Mouse (Mus musculus): ENCODE results near the gene Dbi. TPM values are rescaled to one million over a fixed set of nuclear protein-coding genes. Genes with fewer than 3 reads are reported as not detected.

The Dbi gene
- polyA plus RNA-seq, 1 experiment from 2014 or later: 421 TPM

DNA sequence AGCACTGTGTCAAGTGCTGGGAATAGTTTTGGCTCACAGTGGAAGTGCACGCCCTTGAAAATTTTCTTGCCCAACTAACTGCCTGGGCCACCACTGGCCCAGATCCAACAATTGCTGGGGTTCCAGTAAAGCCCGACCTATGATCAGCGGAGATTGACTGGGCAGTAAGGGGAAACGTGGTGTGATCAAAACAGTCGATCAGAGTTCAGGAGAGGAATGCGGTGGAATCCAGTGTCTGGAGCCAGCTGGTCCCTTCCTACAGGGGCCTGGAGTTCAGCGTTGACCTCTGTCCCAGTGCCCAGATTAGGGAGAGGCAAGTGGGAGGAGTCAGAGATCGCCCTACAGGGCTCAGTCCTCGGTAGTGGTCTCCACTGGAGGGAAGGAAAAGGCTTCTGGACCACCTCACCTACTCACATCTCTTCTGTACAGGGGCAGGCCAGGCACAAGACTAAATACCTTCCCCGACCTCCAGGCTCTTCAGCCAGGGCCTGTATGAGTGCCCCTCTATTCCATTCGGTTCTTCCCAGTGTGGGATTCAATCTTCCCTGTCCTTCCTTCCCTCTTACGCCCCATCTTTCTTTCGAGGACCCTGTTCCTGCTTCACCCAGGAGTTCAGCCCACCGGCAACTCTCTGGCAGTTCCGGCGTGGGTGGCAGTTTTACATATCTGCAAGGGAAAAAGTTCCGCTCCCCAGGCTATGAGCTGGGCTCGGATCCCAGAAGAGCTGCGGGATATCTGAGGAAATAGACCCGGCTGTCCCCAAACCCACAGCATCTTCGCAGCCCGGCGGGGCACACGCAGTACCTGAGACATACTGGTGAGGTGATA, 523 bp downstream of the Dbi start:
- under 1% methylated on average over 24 of the region's 24 CpGs for WGBS

GRCm38 (mm10) chr1:120119389-120119788, 1.5 kb downstream of the Dbi start:
- Histone ChIP-seq H3K27me3 (ENCODE audit: insufficient read depth, low read length) (no peaks in the 10 kb centered on the region), H3K36me3 (ENCODE audit: insufficient read depth) (peaks cover 38% of the 10 kb centered on the region), H3K4me1 (ENCODE audit: insufficient read depth) (peaks cover 5% of the 10 kb centered on the region; the same call in 1 of the 2 replicates), H3K4me3 (ENCODE audit: low read depth, low read length) (peak overlapping the region; percentile 59; the same call in 1 of the 2 replicates), H3K4me2 (peak overlapping the region; percentile 62), H3K9me3 (ENCODE audit: low read depth, low read length) (no peaks in the 10 kb centered on the region), H3K9ac (peak overlapping the region; percentile 58; the same call in 1 of the 2 replicates), H3K27ac (ENCODE audit: low read depth) (no peak overlapping the region)
- 77% methylated on average over 4 of the region's 4 CpGs for WGBS
- ATAC-seq (ENCODE audit: insufficient read depth) (no peak), DNase-seq (no peak)
- TF ChIP-seq CTCF (IDR thresholded peaks at IDR 0.05; ENCODE audit: low read depth): no peak

More for the DNA sequence above, 523 bp downstream of the Dbi start:
- peak; percentile 72 for ATAC-seq (ENCODE audit: insufficient read depth)
- peak; percentile 65 for DNase-seq
- Histone ChIP-seq H3K9me3 (ENCODE audit: low read depth, low read length) (no peaks in the 10 kb centered on the region), H3K4me1 (ENCODE audit: insufficient read depth) (peaks cover 5% of the 10 kb centered on the region; the same call in 1 of the 2 replicates), H3K4me3 (ENCODE audit: low read depth, low read length) (peak overlapping the region; percentile 59), H3K27me3 (ENCODE audit: insufficient read depth, low read length) (no peaks in the 10 kb centered on the region), H3K9ac (peak overlapping the region; percentile 58), H3K36me3 (ENCODE audit: insufficient read depth) (peaks cover 29% of the 10 kb centered on the region), H3K27ac (ENCODE audit: low read depth) (peak overlapping the region; percentile 75), H3K4me2 (peak overlapping the region; percentile 62)
- no peak for TF ChIP-seq CTCF (IDR thresholded peaks at IDR 0.05; ENCODE audit: low read depth)

DNA sequence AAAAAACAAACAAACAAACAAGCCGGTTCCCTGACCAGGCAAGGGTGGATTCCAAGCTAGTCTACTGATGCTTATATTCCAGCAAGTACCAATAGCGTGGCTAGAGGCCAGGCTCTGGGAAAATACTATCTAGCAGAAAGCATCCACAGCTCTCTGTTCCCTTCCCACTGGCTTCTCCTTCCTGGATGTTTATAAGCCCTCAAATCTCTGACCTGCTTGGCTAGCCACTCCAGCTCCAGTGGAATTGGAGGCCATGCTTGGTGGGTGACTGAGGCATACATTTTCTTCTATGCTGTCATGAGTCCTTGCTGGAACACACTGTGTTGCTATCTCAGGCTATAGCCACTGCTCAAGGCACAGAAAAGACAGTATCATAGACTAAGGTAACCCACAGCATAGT, 2.0 kb downstream of the Dbi start:
- H3K4me2 ChIP-seq: 0 out of 2 replicates have a peak overlapping the region, but pooled peaks have one; percentile 62
- H3K9me3 ChIP-seq (ENCODE audit: low read depth, low read length): no peaks in the 10 kb centered on the region
- peaks cover 5% of the 10 kb centered on the region; the same call in 1 of the 2 replicates for H3K4me1 ChIP-seq (ENCODE audit: insufficient read depth)
- DNase-seq: no peak
- H3K27ac ChIP-seq (ENCODE audit: low read depth): no peak overlapping the region
- H3K36me3 ChIP-seq (ENCODE audit: insufficient read depth): peaks cover 43% of the 10 kb centered on the region
- H3K9ac ChIP-seq: no peak overlapping the region; the same call in 1 of the 2 replicates
- 84% methylated on average over 2 of the region's 2 CpGs for WGBS
- ATAC-seq (ENCODE audit: insufficient read depth): no peak
- no peak for TF ChIP-seq CTCF (IDR thresholded peaks at IDR 0.05; ENCODE audit: low read depth)
- H3K27me3 ChIP-seq (ENCODE audit: insufficient read depth, low read length): no peaks in the 10 kb centered on the region
- no peak overlapping the region for H3K4me3 ChIP-seq (ENCODE audit: low read depth, low read length)

- Histone ChIP-seq H3K27me3 (ENCODE audit: insufficient read depth, low read length) (no peaks in the 10 kb centered on the region), H3K36me3 (ENCODE audit: insufficient read depth) (peaks cover 62% of the 10 kb centered on the region), H3K4me3 (ENCODE audit: low read depth, low read length) (no peak overlapping the region), H3K4me1 (ENCODE audit: insufficient read depth) (peaks cover 5% of the 10 kb centered on the region; the same call in 1 of the 2 replicates), H3K4me2 (no peak overlapping the region), H3K9me3 (ENCODE audit: low read depth, low read length) (no peaks in the 10 kb centered on the region), H3K27ac (ENCODE audit: low read depth) (no peak overlapping the region), H3K9ac (no peak overlapping the region)
- no peak for TF ChIP-seq CTCF (IDR thresholded peaks at IDR 0.05; ENCODE audit: low read depth)
- WGBS: 85% methylated on average over 11 of the region's 11 CpGs
- ATAC-seq (ENCODE audit: insufficient read depth) (no peak), DNase-seq (no peak)
Observed at GRCm38 (mm10) chr1:120116106-120116505, 4.8 kb downstream of the Dbi start.

DNA sequence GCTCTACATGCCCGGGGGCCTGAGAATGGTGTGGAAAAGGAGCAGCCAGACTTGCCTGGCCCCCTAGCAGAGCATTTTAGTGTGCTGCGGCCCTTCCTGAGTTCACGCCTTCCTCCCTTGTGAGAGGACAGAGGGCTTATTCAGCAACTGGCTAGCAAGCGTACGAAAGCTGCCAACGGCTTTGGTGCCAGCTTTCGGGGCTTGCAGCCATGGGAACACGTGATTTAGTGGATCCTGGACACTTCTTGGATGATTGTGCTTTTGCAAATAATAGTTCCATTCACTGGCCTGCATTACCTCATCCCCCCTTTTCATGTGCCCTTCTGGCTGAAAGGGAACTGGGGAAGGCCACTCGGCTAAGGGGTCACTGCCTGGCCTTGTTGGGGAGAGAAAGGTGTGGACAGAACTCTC, 5.2 kb downstream of the Dbi start:
- Histone ChIP-seq H3K9ac (no peak overlapping the region), H3K4me3 (ENCODE audit: low read depth, low read length) (no peak overlapping the region), H3K27me3 (ENCODE audit: insufficient read depth, low read length) (no peaks in the 10 kb centered on the region), H3K4me2 (no peak overlapping the region), H3K4me1 (ENCODE audit: insufficient read depth) (peaks cover 5% of the 10 kb centered on the region; the same call in 1 of the 2 replicates), H3K27ac (ENCODE audit: low read depth) (no peak overlapping the region), H3K9me3 (ENCODE audit: low read depth, low read length) (no peaks in the 10 kb centered on the region), H3K36me3 (ENCODE audit: insufficient read depth) (peaks cover 62% of the 10 kb centered on the region)
- no peak for DNase-seq
- TF ChIP-seq CTCF (IDR thresholded peaks at IDR 0.05; ENCODE audit: low read depth): no peak
- ATAC-seq (ENCODE audit: insufficient read depth): no peak
- 81% methylated on average over 9 of the region's 9 CpGs for WGBS

DNA sequence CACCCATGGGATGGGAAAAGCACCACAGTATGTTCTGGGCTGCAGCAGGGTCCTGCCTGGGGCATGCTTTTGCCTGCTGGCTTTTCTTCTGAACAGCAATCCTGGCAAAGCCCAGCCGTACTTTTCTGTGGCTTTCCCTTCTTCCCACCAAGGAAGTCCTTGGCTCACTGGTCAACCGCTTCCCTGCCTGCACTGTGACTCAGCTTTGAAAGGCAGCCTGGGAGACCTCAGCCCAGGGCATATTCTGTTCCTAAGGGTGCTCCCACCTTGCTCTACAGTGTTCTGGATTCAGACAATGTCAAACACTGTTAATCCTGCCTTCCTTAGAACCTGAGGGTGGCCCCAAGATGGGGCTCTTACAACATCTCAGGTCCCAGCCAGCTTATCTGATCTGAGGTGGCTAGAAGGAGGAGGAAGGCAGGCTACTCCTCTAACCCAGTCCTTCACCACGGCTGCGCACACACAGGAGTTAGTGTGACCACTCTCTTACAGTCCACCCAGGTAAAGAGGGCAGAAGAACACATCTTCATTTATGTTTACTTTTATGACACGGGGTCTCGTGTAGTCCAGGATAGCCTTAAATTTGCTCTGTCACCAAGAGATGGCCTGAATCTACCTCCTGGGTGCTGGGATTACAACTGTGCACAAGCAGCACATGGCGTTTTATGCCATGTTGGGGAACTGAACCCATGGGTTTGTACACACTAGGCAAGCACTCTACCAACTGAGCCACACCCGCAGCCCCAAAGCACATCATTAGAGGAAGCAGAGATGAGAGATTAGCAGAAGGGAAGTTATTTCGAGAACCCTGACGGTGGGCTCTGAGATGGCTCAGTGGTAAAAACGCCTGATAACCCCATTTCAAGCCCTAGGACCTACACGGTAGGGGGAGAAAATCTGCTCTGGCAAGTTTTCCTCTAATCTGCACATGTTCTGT, 8.4 kb downstream of the Dbi start:
- Histone ChIP-seq H3K36me3 (ENCODE audit: insufficient read depth) (peaks cover 47% of the 10 kb centered on the region), H3K9ac (no peak overlapping the region), H3K4me1 (ENCODE audit: insufficient read depth) (no peaks in the 10 kb centered on the region), H3K4me3 (ENCODE audit: low read depth, low read length) (no peak overlapping the region), H3K27me3 (ENCODE audit: insufficient read depth, low read length) (no peaks in the 10 kb centered on the region), H3K4me2 (no peak overlapping the region), H3K9me3 (ENCODE audit: low read depth, low read length) (no peaks in the 10 kb centered on the region), H3K27ac (ENCODE audit: low read depth) (no peak overlapping the region)
- ATAC-seq (ENCODE audit: insufficient read depth): no peak
- WGBS: 83% methylated on average over 12 of the region's 12 CpGs
- DNase-seq: no peak
- TF ChIP-seq CTCF (IDR thresholded peaks at IDR 0.05; ENCODE audit: low read depth): no peak

Data from lung, embryonic 14.5 days (tissue).